Mouse (Mus musculus): ENCODE results near the gene Zdhhc14. TPM values are rescaled to one million over a fixed set of nuclear protein-coding genes. Genes with fewer than 3 reads are reported as not detected.

Zdhhc14 gene
- polyA plus RNA-seq (2014; fragmentation: Nextera tagmentation; extraction: Ambion mirVana): 0.92 and 1.6 TPM in 2 replicates

GRCm38 (mm10) chr17:5491801-5492745, at the start of gene Zdhhc14:
Gene Zdhhc14 (plus strand): TSS chr17:5492557.
- TF ChIP-seq CTCF (IDR thresholded peaks at IDR 0.05; ENCODE audit: low read depth): no peak
- Histone ChIP-seq H3K36me3 (ENCODE audit: insufficient read depth) (no peaks in the 10 kb centered on the region), H3K4me3 (ENCODE audit: low read depth, low read length) (peak within 1 kb of the TSS; percentile 69), H3K27ac (ENCODE audit: low read depth) (peak within 1 kb of the TSS; percentile 86), H3K4me1 (ENCODE audit: insufficient read depth) (peaks cover 5% of the 10 kb centered on the region; the same call in 1 of the 2 replicates), H3K9me3 (ENCODE audit: low read depth, low read length) (no peaks in the 10 kb centered on the region), H3K27me3 (ENCODE audit: insufficient read depth, low read length) (peaks cover 15% of the 10 kb centered on the region), H3K4me2 (peak within 1 kb of the TSS; percentile 100), H3K9ac (peak within 1 kb of the TSS; percentile 52)
- peak; percentile 89 for ATAC-seq (ENCODE audit: insufficient read depth)
- peak; percentile 92 for DNase-seq
- under 1% methylated on average over 70 of the region's 70 CpGs for WGBS

GRCm38 (mm10) chr17:5443260-5443659, 49.1 kb upstream of the Zdhhc14 start:
- DNase-seq (peak; percentile 10), ATAC-seq (ENCODE audit: insufficient read depth) (no peak)
- Histone ChIP-seq H3K4me2 (no peak overlapping the region), H3K27me3 (ENCODE audit: insufficient read depth, low read length) (no peaks in the 10 kb centered on the region), H3K27ac (ENCODE audit: low read depth) (no peak overlapping the region), H3K36me3 (ENCODE audit: insufficient read depth) (no peaks in the 10 kb centered on the region), H3K4me1 (ENCODE audit: insufficient read depth) (no peaks in the 10 kb centered on the region), H3K9ac (no peak overlapping the region), H3K4me3 (ENCODE audit: low read depth, low read length) (no peak overlapping the region), H3K9me3 (ENCODE audit: low read depth, low read length) (no peaks in the 10 kb centered on the region)
- WGBS: 44% methylated on average over 3 of the region's 3 CpGs
- no peak for TF ChIP-seq CTCF (IDR thresholded peaks at IDR 0.05; ENCODE audit: low read depth)

- H3K36me3 ChIP-seq (ENCODE audit: insufficient read depth): no peaks in the 10 kb centered on the region
- H3K9me3 ChIP-seq (ENCODE audit: low read depth, low read length): no peaks in the 10 kb centered on the region
- 24% methylated on average over 5 of the region's 5 CpGs for WGBS
- no peak overlapping the region for H3K27ac ChIP-seq (ENCODE audit: low read depth)
- ATAC-seq (ENCODE audit: insufficient read depth): no peak
- H3K27me3 ChIP-seq (ENCODE audit: insufficient read depth, low read length): no peaks in the 10 kb centered on the region
- peak; percentile 67 for DNase-seq
- H3K4me1 ChIP-seq (ENCODE audit: insufficient read depth): no peaks in the 10 kb centered on the region
- H3K4me3 ChIP-seq (ENCODE audit: low read depth, low read length): no peak overlapping the region
- no peak overlapping the region for H3K4me2 ChIP-seq
- no peak overlapping the region for H3K9ac ChIP-seq
- TF ChIP-seq CTCF (IDR thresholded peaks at IDR 0.05; ENCODE audit: low read depth): no peak
Measured at GRCm38 (mm10) chr17:5443751-5444150, 48.6 kb upstream of the Zdhhc14 start.

- H3K27me3 ChIP-seq (ENCODE audit: insufficient read depth, low read length): no peaks in the 10 kb centered on the region
- no peak overlapping the region for H3K27ac ChIP-seq (ENCODE audit: low read depth)
- no peak overlapping the region for H3K4me3 ChIP-seq (ENCODE audit: low read depth, low read length)
- no peak for DNase-seq
- no peak for ATAC-seq (ENCODE audit: insufficient read depth)
- 63% methylated on average over 4 of the region's 4 CpGs for WGBS
- H3K4me2 ChIP-seq: no peak overlapping the region
- H3K4me1 ChIP-seq (ENCODE audit: insufficient read depth): no peaks in the 10 kb centered on the region
- no peak for TF ChIP-seq CTCF (IDR thresholded peaks at IDR 0.05; ENCODE audit: low read depth)
- no peaks in the 10 kb centered on the region for H3K36me3 ChIP-seq (ENCODE audit: insufficient read depth)
- no peak overlapping the region for H3K9ac ChIP-seq
- no peaks in the 10 kb centered on the region for H3K9me3 ChIP-seq (ENCODE audit: low read depth, low read length)
Measured at GRCm38 (mm10) chr17:5453657-5454056, 38.7 kb upstream of the Zdhhc14 start.

GRCm38 (mm10) chr17:5463912-5464311, 28.4 kb upstream of the Zdhhc14 start:
- Histone ChIP-seq H3K27me3 (ENCODE audit: insufficient read depth, low read length) (no peaks in the 10 kb centered on the region), H3K27ac (ENCODE audit: low read depth) (no peak overlapping the region), H3K4me2 (no peak overlapping the region), H3K36me3 (ENCODE audit: insufficient read depth) (no peaks in the 10 kb centered on the region), H3K9me3 (ENCODE audit: low read depth, low read length) (no peaks in the 10 kb centered on the region), H3K9ac (no peak overlapping the region), H3K4me1 (ENCODE audit: insufficient read depth) (no peaks in the 10 kb centered on the region), H3K4me3 (ENCODE audit: low read depth, low read length) (no peak overlapping the region)
- DNase-seq (peak; percentile 3), ATAC-seq (ENCODE audit: insufficient read depth) (peak; percentile 47; the same call in 1 of the 2 replicates)
- TF ChIP-seq CTCF (IDR thresholded peaks at IDR 0.05; ENCODE audit: low read depth): no peak
- 73% methylated on average over 2 of the region's 2 CpGs for WGBS

- Histone ChIP-seq H3K4me1 (ENCODE audit: insufficient read depth) (no peaks in the 10 kb centered on the region), H3K4me3 (ENCODE audit: low read depth, low read length) (no peak overlapping the region), H3K4me2 (no peak overlapping the region), H3K27ac (ENCODE audit: low read depth) (no peak overlapping the region), H3K27me3 (ENCODE audit: insufficient read depth, low read length) (no peaks in the 10 kb centered on the region), H3K36me3 (ENCODE audit: insufficient read depth) (no peaks in the 10 kb centered on the region), H3K9me3 (ENCODE audit: low read depth, low read length) (no peaks in the 10 kb centered on the region), H3K9ac (no peak overlapping the region)
- no peak for DNase-seq
- 79% methylated on average over 8 of the region's 8 CpGs for WGBS
- ATAC-seq (ENCODE audit: insufficient read depth): no peak
- TF ChIP-seq CTCF (IDR thresholded peaks at IDR 0.05; ENCODE audit: low read depth): no peak
Measured at GRCm38 (mm10) chr17:5466736-5467135, 25.6 kb upstream of the Zdhhc14 start.

GRCm38 (mm10) chr17:5467177-5467576, 25.2 kb upstream of the Zdhhc14 start:
- no peak overlapping the region for H3K9ac ChIP-seq
- H3K27me3 ChIP-seq (ENCODE audit: insufficient read depth, low read length): no peaks in the 10 kb centered on the region
- H3K4me2 ChIP-seq: no peak overlapping the region
- H3K36me3 ChIP-seq (ENCODE audit: insufficient read depth): no peaks in the 10 kb centered on the region
- no peak overlapping the region for H3K4me3 ChIP-seq (ENCODE audit: low read depth, low read length)
- no peaks in the 10 kb centered on the region for H3K4me1 ChIP-seq (ENCODE audit: insufficient read depth)
- DNase-seq: peak; percentile 21
- no peaks in the 10 kb centered on the region for H3K9me3 ChIP-seq (ENCODE audit: low read depth, low read length)
- no peak for TF ChIP-seq CTCF (IDR thresholded peaks at IDR 0.05; ENCODE audit: low read depth)
- WGBS: 38% methylated on average over 4 of the region's 4 CpGs
- ATAC-seq (ENCODE audit: insufficient read depth): no peak
- H3K27ac ChIP-seq (ENCODE audit: low read depth): no peak overlapping the region

All from lung, embryonic 14.5 days (tissue).